Mouse (Mus musculus) stomach, embryonic 15.5 days (tissue): ENCODE measurements around the gene Pnrc1. TPM values are rescaled to one million over a fixed set of nuclear protein-coding genes. Genes with fewer than 3 reads are reported as not detected.

Experiments
- polyA plus RNA-seq: library from polyadenylated mRNA; unstranded; fragments of >200 nt; fragmentation: Nextera tagmentation; extraction: Ambion mirVana; gene quantifications from 2 replicates; pipeline ENCODE4 v1.2.1, GENCODE M21; 2015

The Pnrc1 gene
- polyA plus RNA-seq, 1 experiment from 2014 or later: 99.1 TPM

Other genes starting within 250 kb of the Pnrc1 start
- gene Gabrr2, start 227.2 kb downstream of the Pnrc1 start, polyA plus RNA-seq: 0.39 and 0.50 TPM in 2 replicates
- not detected in 2 replicates for gene Gabrr1, start 157.6 kb downstream of the Pnrc1 start, polyA plus RNA-seq
- gene Pm20d2, start 100.4 kb downstream of the Pnrc1 start, polyA plus RNA-seq: 1.2 and 1.7 TPM in 2 replicates
- gene Srsf12, start 81.2 kb downstream of the Pnrc1 start, polyA plus RNA-seq: 6.8 and 8.3 TPM in 2 replicates
- gene Rngtt, start 20.1 kb upstream of the Pnrc1 start, polyA plus RNA-seq: 20.8 and 22.9 TPM in 2 replicates